Mouse (Mus musculus) olfactory bulb, adult 2 months (tissue): ENCODE measurements around the gene Kmt5b. TPM values are rescaled to one million over a fixed set of nuclear protein-coding genes. Genes with fewer than 3 reads are reported as not detected.
A peak's percentile ranks its signal among the peaks of the same experiment; 100 is the strongest.

Source experiments
- H3K27ac ChIP-seq: fragments of 200-500 bp; 2 replicates; pipeline ENCODE4 v1.5.1; 2012; ENCODE audit warnings: low read depth, low read length; ENCODE audit not compliant: insufficient read depth
- H3K4me1 ChIP-seq: fragments of 200-500 bp; 2 replicates; pipeline ENCODE4 v1.6.1; 2012; ENCODE audit warnings: low read length; ENCODE audit not compliant: control insufficient read depth, insufficient read depth
- H3K4me3 ChIP-seq: fragments of 200-500 bp; 2 replicates; pipeline ENCODE4 v1.5.1; 2012; ENCODE audit warnings: mild to moderate bottlenecking, low read depth, low read length, moderate library complexity; ENCODE audit not compliant: insufficient read depth
- CTCF ChIP-seq: fragments of 200-500 bp; IDR thresholded peaks from 2 replicates; pipeline ENCODE4 v1.5.1; 2012; ENCODE audit warnings: low read depth, mild to moderate bottlenecking, low read length, moderate library complexity; ENCODE audit not compliant: insufficient read depth
- POLR2A ChIP-seq: fragments of 200-500 bp; IDR thresholded peaks from 2 replicates; pipeline ENCODE4 v1.6.1; 2012; ENCODE audit warnings: mild to moderate bottlenecking, low read depth, low read length, moderate library complexity; ENCODE audit not compliant: insufficient read depth
- WGBS: fragments of 180-500 bp; shearing (Covaris S2); methylation state at CpG from one replicate; pipeline ENCODE4 v1.1.7; 2018; 5-methylcytosine and 5-hydroxymethylcytosine counted together
- polyA plus RNA-seq: library from polyadenylated mRNA; stranded (reverse); fragments of >200 nt; gene quantifications from 2 replicates; pipeline ENCODE4 v1.2.4, GENCODE M21; 2012; ENCODE audit warnings: low replicate concordance; ENCODE audit not compliant: missing spikeins, insufficient read depth, insufficient read length

Kmt5b gene
- polyA plus RNA-seq, 1 experiment: 90.0 TPM

- Histone ChIP-seq H3K27ac (no peak overlapping the region), H3K4me3 (no peak overlapping the region), H3K4me1 (peaks cover 18% of the 10 kb centered on the region)
- WGBS: 84% methylated on average over 10 of the region's 10 CpGs
- TF ChIP-seq POLR2A (no peak), CTCF (no peak)
These were observed 85.9 kb downstream of the Kmt5b start for GRCm38 (mm10) chr19:3853121-3853520.

- TF ChIP-seq POLR2A: no peak
- no peak for TF ChIP-seq CTCF
- no peak overlapping the region for H3K4me3 ChIP-seq
- H3K27ac ChIP-seq: no peak overlapping the region
- 53% methylated on average over 1 of the region's 1 CpGs for WGBS
- peaks cover 18% of the 10 kb centered on the region for H3K4me1 ChIP-seq
These were observed 86.7 kb downstream of the Kmt5b start for GRCm38 (mm10) chr19:3853891-3854290.

DNA sequence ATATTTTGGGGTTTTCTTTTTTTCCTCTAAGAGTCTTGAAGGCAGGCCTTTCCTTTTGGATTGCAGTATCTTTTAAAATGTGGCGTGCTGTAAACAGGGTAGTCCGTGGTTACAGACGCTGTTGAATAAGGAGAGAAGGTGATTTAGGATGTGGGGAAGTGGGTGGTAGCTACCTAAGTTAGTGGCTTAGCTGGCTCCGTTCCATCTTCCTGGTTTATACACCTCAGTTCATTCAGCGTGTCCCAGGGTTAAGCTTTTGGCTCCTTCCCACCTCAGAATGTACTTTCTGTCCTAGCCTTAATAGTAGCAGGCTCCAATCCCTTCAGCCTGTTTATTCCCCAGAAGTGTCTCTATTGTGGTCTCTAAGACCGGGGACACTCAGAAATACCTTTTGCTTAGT is 87.9 kb downstream of the Kmt5b start:
- WGBS: 54% methylated on average over 6 of the region's 6 CpGs
- Histone ChIP-seq H3K4me1 (peaks cover 18% of the 10 kb centered on the region), H3K4me3 (no peak overlapping the region), H3K27ac (0 out of 2 replicates have a peak overlapping the region, but pooled peaks have one; percentile 4)
- TF ChIP-seq POLR2A: no peak
- TF ChIP-seq CTCF: no peak

DNA sequence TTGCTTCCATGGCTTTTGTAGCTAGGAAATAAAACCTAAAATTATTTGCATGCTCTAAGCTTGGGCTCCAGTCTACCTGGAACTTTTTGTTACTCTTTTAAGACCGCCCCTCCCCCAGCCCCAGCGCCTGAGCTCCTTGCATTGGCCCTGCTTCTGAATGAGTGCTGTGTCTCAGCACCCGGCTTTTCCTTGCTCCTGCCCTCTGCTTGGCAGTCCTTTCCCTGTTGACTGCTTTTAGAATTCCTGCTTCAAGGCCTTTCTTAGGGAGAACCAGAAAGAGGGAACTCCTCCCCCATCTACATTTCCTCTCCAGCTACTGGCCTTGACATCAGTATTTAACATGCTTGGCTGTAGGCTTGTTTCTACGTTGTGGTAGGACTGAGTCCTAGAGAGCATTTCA is 88.4 kb downstream of the Kmt5b start:
- H3K4me3 ChIP-seq: no peak overlapping the region
- 20% methylated on average over 4 of the region's 4 CpGs for WGBS
- no peak for TF ChIP-seq POLR2A
- no peak for TF ChIP-seq CTCF
- peaks cover 18% of the 10 kb centered on the region for H3K4me1 ChIP-seq
- no peak overlapping the region for H3K27ac ChIP-seq

DNA sequence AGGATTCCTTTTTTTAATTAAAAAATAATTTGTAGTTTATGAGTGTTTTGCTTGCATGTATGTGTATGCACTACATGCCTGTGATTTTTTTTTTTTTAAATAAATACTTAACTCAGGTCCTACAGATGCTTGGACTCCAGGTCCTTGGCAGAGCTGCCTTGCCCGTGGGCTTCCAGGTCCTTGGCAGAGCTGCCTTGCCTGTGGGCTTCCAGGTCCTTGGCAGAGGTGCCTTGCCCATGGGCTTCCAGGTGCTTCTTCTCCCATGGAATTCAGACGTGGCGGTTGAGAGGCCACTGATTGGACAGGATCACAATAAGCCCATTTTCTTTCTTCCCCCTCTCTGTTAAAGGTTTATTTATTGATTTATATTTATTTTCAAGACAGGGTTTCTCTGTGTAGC is 90.0 kb downstream of the Kmt5b start:
- no peak for TF ChIP-seq POLR2A
- TF ChIP-seq CTCF: no peak
- WGBS: 50% methylated on average over 3 of the region's 3 CpGs
- Histone ChIP-seq H3K4me1 (peaks cover 14% of the 10 kb centered on the region), H3K4me3 (no peak overlapping the region), H3K27ac (no peak overlapping the region)

DNA sequence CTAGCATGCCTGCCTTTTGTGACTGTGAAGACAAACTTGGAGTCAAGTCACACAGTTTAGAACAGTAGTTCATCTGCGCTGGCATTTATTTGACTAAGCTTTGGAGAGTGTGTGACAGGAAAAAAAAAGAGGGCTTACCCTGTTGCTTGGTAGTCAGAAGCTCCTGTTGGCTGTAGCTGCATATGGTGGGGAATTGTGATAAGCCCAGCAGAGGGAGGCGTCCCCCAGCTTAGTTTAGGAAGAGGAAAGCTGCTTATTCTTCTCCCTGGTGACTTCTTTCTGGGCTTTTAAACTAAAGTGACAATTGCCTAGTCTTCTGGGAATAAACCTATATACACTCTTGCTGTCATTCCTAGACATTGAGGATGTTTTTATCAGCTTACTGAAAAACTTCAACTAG is 95.5 kb downstream of the Kmt5b start:
- peaks cover 2% of the 10 kb centered on the region; the same call in 1 of the 2 replicates for H3K4me1 ChIP-seq
- TF ChIP-seq CTCF: no peak
- no peak overlapping the region for H3K27ac ChIP-seq
- H3K4me3 ChIP-seq: no peak overlapping the region
- 48% methylated on average over 2 of the region's 2 CpGs for WGBS

DNA sequence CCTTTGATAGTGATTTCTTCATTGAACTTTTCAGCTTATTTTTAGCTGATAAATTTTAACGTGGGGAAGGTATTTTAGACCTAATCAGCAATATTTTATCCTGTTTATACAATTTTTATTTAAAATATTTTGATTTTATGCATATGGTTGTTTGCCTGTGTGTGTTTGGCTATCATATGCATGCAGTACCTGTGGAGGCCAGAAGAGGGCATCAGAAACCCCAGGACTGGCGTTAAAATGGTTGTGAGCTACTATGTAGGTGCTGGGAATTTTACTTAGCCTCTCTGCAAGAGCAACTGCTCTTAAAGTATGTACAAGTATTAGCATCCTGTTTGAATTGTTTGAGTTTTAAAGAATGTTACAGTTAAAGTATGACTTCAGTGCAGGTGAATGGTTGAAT is 97.7 kb downstream of the Kmt5b start:
- no peak overlapping the region for H3K4me3 ChIP-seq
- 88% methylated on average over 2 of the region's 2 CpGs for WGBS
- no peak overlapping the region for H3K27ac ChIP-seq
- TF ChIP-seq POLR2A: no peak
- no peak for TF ChIP-seq CTCF
- H3K4me1 ChIP-seq: peaks cover 4% of the 10 kb centered on the region; the same call in 1 of the 2 replicates

Other genes starting within 250 kb of the Kmt5b start
- 165 TPM in 1 of 2 replicates, not detected in the other for gene Ppp6r3, start 191.7 kb upstream of the Kmt5b start, polyA plus RNA-seq
- gene Lrp5, start 80.9 kb upstream of the Kmt5b start, polyA plus RNA-seq: not detected in 2 replicates
- not detected in 2 replicates for gene 1810055G02Rik, start 59.1 kb upstream of the Kmt5b start, polyA plus RNA-seq
- not detected in 2 replicates for gene Chka, start 84.4 kb downstream of the Kmt5b start, polyA plus RNA-seq
- gene Tcirg1, start 139.7 kb downstream of the Kmt5b start, polyA plus RNA-seq: not detected in 2 replicates
- not detected in 2 replicates for gene Ndufs8, start 145.4 kb downstream of the Kmt5b start, polyA plus RNA-seq
- gene Aldh3b1, start 162.4 kb downstream of the Kmt5b start, polyA plus RNA-seq: not detected in 2 replicates
- gene Unc93b1, start 167.8 kb downstream of the Kmt5b start, polyA plus RNA-seq: not detected in 2 replicates
- gene Aldh3b3, start 191.2 kb downstream of the Kmt5b start, polyA plus RNA-seq: not detected in 2 replicates
- not detected in 2 replicates for gene Aldh3b2, start 204.9 kb downstream of the Kmt5b start, polyA plus RNA-seq
- not detected in 2 replicates for gene Acy3, start 219.1 kb downstream of the Kmt5b start, polyA plus RNA-seq
- gene Tbx10, start 225.3 kb downstream of the Kmt5b start, polyA plus RNA-seq: not detected in 2 replicates
- gene Nudt8, start 233.2 kb downstream of the Kmt5b start, polyA plus RNA-seq: not detected in 2 replicates
- not detected in 2 replicates for gene Gm49405, start 233.2 kb downstream of the Kmt5b start, polyA plus RNA-seq
- gene Doc2g, start 235.9 kb downstream of the Kmt5b start, polyA plus RNA-seq: not detected in 2 replicates
- 777 TPM in 1 of 2 replicates, not detected in the other for gene Ndufv1, start 245.4 kb downstream of the Kmt5b start, polyA plus RNA-seq